Mouse (Mus musculus) 3134 (cell line): Measurements from ENCODE around the gene Nup214.
A peak's percentile ranks its signal among the peaks of the same experiment; 100 is the strongest.

Experiments used
- DNase-seq: peaks from one replicate; pipeline ENCODE4 v3.0.0-alpha.2; 2011; ENCODE audit warnings: low spot score; ENCODE audit not compliant: insufficient read length; ENCODE audit errors: extremely low read depth

Gene Nup214

DNA sequence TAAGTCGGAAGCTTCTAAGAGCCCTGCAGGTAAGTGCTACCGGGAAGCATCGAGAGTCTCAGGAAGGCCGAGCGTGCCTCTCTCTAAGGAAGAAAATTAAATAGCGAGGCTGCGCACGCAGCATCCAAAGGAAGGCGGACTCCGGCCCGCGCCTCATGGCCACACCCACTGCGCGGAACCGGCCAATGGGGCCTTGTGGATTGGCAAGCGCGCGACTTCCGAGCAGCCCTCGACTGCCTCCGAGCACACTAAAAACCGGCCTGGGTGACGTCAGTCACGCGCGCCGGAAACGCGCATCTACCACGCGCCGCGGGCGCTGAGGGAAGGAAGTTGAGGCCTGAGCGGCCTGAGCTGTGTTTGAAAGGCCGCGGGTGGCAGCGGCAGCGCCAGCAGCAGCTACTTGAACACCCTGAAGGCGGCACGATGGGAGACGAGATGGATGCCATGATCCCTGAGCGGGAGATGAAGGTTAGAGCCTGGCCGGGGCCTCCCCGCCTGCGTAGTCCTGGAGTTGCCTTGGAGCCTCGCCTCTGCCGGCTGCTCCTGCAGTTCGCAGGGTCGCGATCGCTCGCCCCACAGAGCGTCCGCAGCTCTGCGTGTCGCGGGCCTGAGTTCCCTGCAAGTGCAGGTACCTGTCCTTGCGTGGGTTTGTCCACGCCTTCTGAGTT, at the start of gene Nup214:
Nup214 (plus strand) TSS at position 296 of the 668 bp plus-strand sequence.
- peak; percentile 99 for DNase-seq

DNA sequence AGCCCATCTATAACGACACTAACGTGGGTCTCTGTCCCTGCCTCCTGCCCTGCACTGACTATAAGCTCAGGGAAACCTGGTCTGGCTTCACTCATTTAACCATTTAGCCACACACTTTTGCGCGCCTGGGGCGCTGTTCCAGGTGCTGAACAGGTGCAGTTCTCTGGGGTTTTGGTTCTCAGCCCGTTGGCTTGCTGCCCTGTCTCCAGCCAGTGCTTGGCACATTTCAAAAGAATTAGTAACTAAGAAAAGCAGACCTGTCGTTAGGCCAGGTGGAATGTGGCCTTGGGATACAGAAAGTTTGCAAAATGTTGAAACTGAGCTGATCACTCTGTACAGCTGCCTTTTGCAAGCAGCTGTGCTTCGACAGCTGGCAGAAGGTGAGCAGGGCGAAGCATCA, 49.4 kb upstream of the Nup214 start:
- peak; percentile 44 for DNase-seq

DNA sequence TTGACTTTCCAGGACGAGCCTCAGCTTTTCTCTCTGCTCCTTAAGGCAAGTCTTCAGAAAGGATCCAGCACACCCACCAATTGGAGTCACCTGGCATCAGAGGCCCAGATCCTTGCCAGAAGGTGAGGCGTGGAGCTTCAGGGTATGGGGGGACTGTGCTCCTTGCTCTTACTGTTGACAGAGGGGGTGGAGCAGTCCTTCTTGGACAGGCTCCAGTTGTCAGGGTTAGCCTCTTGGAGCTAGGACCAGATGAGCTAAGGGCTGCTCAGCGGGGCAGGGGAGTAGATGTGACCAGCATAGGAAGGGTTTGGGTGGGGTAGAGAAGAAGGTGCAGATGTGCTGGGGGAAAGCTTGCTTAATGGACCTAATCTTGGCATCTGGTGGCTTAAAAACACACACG, 48.3 kb upstream of the Nup214 start:
- DNase-seq: no peak

DNA sequence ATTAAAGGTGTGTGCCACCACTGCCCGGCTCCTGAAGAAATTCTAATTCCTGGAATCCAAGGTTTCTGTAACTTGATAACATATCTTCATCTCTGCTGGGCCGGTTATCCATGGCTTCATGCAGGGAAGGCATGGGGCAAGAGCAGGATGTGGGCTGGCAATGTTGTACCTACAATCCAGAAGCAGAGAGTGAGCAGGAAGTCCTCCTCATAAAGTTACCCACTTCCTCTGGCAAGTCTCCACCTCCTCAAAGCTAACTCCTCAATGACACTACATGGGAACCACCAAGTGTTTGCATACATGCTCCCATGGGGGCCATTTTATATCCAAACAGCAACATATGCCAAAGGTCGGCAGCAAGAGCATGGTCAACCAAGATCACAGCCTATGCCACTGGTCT, 44.6 kb upstream of the Nup214 start:
- no peak for DNase-seq

DNA sequence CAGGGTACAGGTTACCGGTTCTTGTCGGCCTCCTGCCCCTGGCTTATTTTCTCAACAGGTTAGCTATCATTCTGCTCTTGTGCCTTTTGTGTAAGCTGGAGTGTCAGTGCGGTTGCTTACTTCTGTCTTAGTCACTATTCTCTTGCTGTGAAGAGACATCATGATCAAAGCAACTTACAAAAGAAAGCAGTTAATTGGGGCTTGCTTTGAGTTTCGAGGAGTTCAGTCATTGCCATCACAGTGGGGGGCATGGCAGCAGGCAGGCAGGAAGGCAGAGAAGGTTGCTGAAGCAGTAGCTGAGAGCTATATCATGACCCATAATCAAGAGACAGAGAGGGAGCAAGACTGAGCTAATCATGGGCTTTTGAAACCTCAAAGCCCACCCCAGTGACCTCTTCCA, 39.7 kb upstream of the Nup214 start:
- no peak for DNase-seq

DNA sequence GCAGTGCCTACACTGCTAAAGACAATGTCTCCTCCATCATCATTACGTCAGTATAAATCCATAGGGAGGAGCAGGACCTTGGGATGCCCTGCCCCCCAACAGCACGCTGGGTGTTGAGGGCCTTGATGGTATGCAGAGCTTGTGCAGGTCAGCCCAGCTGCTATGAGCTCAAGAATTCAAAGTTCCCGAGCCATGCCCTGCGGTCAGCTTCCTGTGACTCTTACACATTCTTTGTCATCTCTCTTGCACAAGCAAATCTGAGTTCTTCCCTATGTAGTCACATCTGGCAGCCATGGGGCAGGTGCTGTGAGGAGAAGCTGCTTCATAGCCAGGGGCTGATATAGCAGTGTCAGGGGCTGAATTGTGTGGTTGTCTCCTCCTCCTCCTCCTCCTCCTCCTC, 39.2 kb upstream of the Nup214 start:
- peak; percentile 80 for DNase-seq

DNA sequence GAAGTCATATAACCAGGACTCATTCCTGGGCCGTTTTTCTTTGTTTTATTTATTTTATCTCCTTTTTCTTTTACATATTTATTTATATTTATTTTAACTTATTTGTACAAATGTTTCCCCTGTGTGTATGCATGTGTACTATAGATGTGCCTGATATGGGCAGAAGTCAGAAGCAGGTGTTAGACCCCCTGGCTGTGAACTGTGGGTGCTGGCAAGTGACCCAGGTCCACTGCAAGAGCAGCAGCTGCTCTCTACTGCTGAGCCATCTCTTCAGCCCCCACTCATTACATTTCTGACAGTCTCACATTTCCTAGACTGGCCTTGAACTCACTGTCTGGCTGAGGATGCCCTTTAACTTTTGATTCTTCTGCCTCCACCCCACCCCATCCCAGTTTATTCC, 35.9 kb upstream of the Nup214 start:
- DNase-seq: no peak

DNA sequence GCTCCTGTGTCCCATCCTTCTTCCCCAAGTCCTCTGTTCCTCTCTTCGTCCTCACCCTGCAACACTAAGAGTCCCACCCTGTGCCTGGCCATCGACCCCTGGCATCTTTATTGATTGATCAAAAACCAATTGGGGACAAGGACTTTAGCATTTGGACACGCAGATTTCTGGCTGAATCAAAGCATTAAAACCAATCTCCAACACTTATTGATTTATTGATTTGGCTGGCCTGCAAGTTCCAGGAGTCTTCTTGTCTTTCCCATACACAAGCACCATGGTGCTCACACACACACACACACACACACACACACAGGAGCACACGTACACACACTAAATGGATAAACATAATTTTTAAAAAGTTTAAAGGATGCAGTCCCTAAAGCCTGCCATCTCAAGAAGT, 31.2 kb upstream of the Nup214 start:
- DNase-seq: no peak

DNA sequence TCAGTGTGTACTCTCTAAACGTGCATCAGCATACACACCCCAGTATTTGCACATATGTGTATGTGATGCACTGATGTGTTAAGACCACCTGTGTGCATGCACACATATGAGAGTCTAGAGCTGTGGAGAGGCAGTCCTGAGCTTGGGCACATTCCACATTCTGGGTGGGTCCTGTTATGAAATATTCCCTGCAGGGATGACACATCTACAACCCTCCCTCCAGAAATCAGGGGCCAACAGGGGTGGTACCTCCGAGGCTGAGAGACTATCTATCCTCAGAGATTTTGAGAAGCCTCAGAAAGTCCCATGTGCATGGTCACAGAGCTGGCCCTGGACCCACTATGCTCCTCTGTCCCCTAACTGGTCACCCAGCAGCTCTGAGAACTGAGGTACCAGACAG, 28.7 kb upstream of the Nup214 start:
- no peak for DNase-seq

DNA sequence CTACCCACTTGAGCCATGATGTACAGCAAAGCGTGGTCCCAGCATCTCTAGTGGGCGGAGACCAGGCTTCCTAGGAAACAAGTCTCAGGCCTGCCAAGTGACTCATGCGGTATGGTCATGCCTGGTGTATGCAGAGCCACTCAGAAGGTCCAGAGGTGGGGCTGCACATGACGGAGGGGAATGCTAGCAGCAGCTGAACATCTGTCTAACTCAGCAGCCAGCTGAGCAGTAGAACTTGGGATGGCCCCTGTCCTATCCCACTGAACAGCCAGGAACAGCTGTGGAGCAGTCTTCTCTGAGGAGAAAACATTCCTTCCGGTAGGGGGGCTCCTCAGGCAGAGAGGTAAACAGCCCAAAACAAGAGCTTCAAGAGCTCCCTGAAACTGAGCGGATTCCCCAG, 25.8 kb upstream of the Nup214 start:
- DNase-seq: peak; percentile 74

DNA sequence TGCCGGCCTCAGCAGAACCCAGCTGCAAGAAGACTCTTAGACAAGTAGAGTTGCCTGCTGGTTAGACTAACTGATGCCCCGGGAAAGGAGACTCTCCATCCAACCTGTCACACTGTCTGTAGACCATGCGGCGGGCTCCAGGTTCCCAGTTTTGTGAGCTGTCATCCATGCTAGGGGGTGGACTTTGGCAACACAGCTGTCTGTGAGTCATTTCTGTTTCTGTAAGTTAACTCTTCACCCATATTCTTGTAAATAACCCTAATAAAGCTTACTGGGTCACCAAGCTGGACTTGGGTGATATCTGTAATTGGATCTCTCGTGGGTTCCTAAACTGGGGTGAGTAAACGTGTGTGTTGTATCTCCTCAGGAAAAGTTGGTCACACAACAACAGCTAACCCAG, 25.4 kb upstream of the Nup214 start:
- no peak for DNase-seq

DNA sequence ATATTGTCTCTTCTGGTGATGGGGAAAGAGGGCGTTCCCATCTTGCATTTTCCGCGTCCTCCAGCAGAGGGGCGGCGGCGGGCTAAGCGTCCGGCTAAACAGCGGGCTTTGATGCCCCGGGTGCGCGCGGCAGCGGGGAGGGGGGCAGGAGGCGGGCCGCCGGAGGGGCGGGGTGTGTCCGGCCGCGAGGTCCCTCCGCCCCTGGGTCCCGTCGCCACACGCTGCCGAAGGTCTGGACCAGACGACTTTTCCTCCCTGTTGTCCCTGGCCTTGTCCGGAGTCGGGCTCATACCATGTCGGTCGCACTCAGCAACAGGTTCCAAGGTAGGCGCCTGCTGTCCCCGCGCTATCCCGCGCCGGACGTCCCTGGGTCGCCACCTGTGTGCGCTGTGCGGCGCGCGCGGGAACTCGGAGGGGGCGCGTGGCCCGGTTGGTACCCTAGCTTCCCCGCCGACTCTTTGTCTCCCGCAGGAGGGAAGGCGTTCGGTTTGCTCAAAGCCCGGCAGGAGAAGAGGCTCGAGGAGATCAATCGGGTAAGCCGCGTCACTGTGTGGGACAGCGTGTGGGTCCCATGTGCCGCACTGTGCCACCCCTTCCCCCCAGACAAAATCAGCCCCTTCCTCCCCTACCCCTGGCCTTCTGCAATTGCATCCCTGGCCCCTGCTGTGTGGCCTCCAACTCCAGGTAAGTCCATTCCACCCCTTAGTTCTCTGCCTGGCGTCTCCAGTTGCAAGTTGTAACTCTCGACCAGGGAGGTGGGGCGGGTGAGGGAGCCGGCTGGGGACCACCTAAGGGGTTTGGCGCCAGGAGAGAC, 24.0 kb upstream of the Nup214 start, which contains the start of gene Aif1l:
Aif1l (plus strand) TSS at position 82 of the 814 bp plus-strand sequence.
- peak; percentile 64 for DNase-seq

DNA sequence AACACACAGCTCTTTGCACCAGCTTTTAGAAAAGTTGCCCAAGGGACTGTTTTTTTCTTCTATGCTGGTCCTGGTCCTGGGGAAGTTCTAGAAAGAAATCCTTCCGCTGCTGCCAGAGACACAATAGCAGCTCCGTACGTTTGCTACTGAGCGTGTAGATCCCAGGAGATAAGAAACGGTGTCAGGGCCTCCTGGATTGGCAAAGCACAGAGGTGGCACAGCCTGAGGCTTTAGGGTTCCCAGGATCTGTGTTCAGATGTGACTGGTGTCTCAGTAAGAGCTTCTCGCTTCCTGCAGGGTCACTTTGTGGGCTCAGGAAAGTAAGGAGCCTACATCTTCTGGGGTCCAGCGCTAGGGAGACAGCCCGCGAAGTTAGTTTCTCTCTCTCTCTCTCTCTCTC, 23.3 kb upstream of the Nup214 start:
- no peak for DNase-seq

DNA sequence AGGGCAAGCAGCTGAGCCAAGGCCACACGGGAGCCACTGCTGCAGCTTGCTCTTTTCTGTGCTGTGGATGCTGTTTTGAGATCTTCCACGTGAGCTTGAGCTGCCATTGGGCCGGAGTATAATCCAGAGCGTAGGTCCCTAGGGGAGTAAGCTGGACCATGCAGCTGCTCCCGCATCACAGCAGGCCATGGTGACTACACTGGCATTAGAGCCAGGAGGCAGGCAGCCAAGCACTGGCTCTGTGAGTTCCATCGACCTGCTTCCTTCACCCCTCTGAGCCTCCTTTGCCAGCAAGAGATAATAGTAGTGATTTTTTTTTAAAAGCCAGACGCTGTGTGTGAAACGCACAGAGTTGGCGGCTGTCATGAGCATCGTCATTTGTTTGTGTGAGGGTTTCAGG, 22.0 kb upstream of the Nup214 start:
- peak; percentile 41 for DNase-seq

DNA sequence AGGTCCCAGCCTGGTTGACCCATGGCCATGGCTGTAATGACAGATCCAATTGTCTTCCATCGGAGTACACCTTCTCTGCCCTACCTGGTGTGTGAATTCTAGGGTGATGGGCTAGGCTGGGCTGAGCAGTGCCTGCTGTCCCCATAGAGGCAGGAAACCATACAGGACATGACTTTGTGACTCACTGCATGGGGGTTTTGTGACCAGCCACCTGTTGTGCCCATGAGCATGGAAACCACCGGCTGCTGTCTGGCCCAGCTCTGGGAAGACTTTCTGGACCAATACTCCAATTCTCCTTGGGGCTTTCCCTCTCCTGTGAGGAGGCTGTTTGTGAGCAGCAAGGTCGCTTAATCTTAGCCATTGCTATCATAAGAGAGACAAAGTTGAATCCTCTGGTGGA, 21.5 kb upstream of the Nup214 start:
- DNase-seq: no peak

DNA sequence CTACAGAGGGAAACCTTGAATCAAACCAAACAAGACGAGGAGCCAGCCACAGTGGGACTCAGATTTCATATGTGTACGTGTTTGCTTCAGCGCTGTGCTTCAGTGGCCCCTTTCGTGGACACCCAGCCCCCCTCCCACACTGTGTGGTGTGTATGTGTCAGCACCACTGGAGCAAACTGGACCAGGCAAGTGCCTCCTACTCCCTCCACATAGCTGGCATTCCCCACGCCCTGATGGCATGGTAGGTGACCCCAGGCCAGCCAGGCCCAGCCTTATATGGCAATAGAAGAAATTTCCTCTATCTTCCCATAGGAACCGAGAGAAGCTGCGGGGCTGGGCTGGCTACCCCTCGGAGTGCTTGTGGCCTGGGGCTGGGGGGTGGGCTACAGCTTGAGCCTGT, 20.5 kb upstream of the Nup214 start:
- peak; percentile 30 for DNase-seq

DNA sequence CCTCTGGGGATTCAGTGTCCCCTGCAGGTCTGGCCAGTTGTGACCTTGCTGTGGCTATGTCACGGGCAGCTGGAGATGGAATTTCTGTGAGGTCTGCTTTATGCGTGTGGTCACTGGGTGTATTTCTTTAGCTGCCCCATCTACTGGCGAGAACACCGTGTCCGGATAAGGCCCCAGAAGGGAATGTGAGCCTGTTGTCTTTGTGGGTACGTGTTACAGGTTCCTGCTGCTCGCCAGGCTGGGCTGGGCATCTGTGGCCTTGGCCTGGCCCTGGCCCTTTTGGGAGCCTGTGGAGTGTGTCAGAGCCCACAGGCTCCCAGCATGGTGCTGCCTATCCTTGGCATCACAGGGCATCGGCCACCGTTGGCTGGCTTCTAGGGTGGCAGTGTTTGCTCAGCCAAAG, 19.5 kb upstream of the Nup214 start:
- peak; percentile 76 for DNase-seq

DNA sequence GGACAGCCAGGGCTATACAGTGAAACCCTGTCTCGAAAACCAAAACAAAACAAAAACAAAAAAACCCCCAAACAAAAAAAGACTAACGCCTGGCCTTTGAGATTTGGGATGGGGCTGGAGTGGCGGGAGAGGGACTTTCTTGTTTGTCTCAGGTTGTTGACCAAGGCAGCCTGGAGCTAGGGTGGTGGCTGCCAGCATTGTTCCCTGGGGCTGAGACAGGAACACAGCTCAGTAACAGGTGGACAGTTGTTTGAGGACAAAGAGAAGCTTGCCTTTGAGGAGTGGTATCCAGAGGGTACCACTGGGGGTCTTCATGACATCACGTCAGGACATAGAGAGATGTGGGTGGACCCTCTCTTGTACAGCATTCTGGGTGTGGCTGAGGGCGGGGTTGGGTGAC, 18.6 kb upstream of the Nup214 start:
- DNase-seq: no peak

DNA sequence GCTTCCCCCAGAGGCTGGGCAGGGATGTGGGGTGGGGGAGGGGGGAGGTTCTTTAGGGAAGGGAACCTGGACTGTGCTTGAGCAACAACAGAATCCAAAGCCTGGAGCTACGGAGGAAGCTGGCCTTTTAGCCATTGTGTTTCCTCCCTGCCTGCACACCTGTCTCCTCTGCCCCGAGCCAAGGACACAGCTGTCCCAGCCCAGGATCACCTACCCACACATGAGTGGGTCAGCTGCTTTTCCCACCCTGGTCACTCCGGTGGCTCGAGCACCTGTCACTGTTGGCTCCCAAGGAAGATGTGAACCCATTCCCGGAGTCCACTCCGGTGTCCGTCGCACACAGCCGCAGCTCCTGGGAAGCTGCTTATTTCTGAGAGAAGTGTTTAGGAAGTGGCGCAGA, 17.0 kb upstream of the Nup214 start:
- no peak for DNase-seq

DNA sequence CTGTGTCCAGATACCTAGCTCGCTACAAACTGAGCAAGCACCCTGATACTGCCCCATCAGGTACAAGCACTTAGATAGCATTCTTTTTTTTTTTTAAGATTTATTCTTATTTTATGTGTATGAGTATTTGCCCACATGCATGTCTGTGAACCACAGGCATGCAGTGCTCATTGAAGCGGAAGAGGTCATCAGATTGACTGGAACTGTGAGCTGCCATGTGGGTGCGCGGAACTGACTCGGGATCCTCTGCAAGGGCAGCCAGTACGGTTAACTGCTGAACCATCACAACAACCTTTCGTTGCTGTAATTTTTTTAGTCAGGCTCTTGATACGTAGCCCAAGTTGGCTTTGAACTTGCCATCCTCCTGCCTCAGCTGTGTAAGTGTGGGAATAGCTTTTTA, 13.2 kb upstream of the Nup214 start:
- DNase-seq: peak; percentile 20

DNA sequence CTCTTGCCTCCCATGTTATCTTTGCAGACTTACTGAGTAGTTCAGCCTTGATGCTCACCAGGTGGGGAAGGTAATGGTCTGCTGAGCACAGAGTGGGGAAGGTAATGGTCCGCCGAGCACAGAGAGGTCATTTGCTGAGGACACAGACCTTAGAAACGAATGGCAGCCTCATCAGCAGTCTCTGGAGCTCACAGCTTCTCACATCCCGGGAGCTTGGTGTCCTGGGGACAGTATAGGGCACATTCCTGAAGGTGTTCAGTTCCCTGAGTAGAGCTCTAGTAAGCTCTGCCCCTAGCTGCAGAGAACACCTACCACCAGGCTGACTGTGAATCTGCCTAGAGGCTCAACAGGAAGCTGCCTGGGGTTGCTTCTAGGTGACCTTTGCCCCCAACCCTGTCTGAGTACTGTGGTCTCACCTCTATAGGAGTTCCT, 12.4 kb upstream of the Nup214 start:
- DNase-seq: no peak

DNA sequence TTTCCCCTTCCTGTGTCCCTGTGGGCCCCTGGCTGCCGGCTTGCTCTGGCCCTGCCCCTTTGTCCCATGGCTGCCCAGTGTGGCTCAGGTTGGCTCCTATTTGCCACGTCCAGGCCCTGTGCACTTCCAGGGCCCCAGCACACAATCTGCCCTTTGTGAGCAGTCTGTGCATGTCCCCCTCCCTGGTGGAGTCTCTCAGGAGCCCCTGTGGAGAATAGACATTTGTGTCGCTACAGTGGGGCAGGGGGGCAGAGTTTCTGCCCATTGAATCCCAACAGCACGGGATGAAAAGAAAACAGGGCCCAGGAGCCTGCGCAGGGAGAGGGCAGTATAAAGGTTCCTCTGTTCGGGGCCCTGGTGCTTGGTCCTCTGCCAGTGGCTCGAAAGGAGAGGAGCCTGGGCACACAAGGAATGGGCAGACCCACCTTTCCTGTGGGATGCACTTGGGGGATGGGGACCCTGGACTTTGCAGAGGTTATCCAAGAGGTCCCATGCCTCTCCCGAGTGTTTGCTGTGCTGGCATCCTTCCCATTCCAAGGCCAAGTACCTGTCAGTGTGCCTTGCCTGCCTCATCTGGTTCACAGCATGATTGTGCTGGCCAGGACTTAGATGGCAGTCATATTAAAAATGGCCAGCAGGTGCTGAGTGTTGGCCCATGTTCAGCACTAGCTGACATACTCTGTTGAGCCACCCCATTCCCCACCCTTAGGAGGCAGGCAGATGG, 11.6 kb upstream of the Nup214 start:
- peak; percentile 44 for DNase-seq
